Mouse (Mus musculus): ENCODE results near the gene Anxa5. TPM values are rescaled to one million over a fixed set of nuclear protein-coding genes. Genes with fewer than 3 reads are reported as not detected.

Gene Anxa5
- polyA plus RNA-seq, 1 experiment from 2014 or later = 75.8 TPM

- no peaks in the 10 kb centered on the region for H3K4me1 ChIP-seq (replicated peaks; ENCODE audit: control insufficient read depth, insufficient read depth, low read length)
- no peaks in the 10 kb centered on the region for H3K27me3 ChIP-seq (ENCODE audit: control insufficient read depth, insufficient read depth, low read length)
- H3K9ac ChIP-seq = no peak overlapping the region
- no peak overlapping the region for H3K27ac ChIP-seq
- H3K4me3 ChIP-seq (replicated peaks; ENCODE audit: low read length) = no peak overlapping the region
- H3K36me3 ChIP-seq (replicated peaks; ENCODE audit: control insufficient read depth, insufficient read depth) = no peaks in the 10 kb centered on the region
- 84% methylated on average over 9 of the region's 9 CpGs for WGBS
- DNase-seq (ENCODE audit: low spot score) (no peak), ATAC-seq (ENCODE audit: low FRiP score) (no peak)
- no peaks in the 10 kb centered on the region for H3K9me3 ChIP-seq (ENCODE audit: control insufficient read depth, low read length)
- H3K4me2 ChIP-seq (replicated peaks) = no peak overlapping the region
Observed at GRCm38 (mm10) chr3:36492716-36493391, 17.2 kb upstream of the Anxa5 start.

GRCm38 (mm10) chr3:36491535-36491934 is 15.8 kb upstream of the Anxa5 start:
- DNase-seq (ENCODE audit: low spot score) = no peak
- no peak overlapping the region for H3K9ac ChIP-seq
- WGBS = 95% methylated on average over 5 of the region's 5 CpGs
- H3K36me3 ChIP-seq (replicated peaks; ENCODE audit: control insufficient read depth, insufficient read depth) = no peaks in the 10 kb centered on the region
- no peaks in the 10 kb centered on the region for H3K4me1 ChIP-seq (replicated peaks; ENCODE audit: control insufficient read depth, insufficient read depth, low read length)
- H3K27me3 ChIP-seq (ENCODE audit: control insufficient read depth, insufficient read depth, low read length) = no peaks in the 10 kb centered on the region
- no peak overlapping the region for H3K27ac ChIP-seq
- no peak for ATAC-seq (ENCODE audit: low FRiP score)
- H3K9me3 ChIP-seq (ENCODE audit: control insufficient read depth, low read length) = no peaks in the 10 kb centered on the region
- H3K4me2 ChIP-seq (replicated peaks) = no peak overlapping the region
- H3K4me3 ChIP-seq (replicated peaks; ENCODE audit: low read length) = no peak overlapping the region

- Histone ChIP-seq H3K27ac (no peak overlapping the region), H3K4me3 (replicated peaks; ENCODE audit: low read length) (no peak overlapping the region), H3K9ac (no peak overlapping the region), H3K4me1 (replicated peaks; ENCODE audit: control insufficient read depth, insufficient read depth, low read length) (no peaks in the 10 kb centered on the region), H3K9me3 (ENCODE audit: control insufficient read depth, low read length) (no peaks in the 10 kb centered on the region), H3K36me3 (replicated peaks; ENCODE audit: control insufficient read depth, insufficient read depth) (no peaks in the 10 kb centered on the region), H3K27me3 (ENCODE audit: control insufficient read depth, insufficient read depth, low read length) (no peaks in the 10 kb centered on the region), H3K4me2 (replicated peaks) (no peak overlapping the region)
- ATAC-seq (ENCODE audit: low FRiP score) (no peak), DNase-seq (ENCODE audit: low spot score) (no peak)
- WGBS = 97% methylated on average over 1 of the region's 1 CpGs
Observed at GRCm38 (mm10) chr3:36489590-36489910, 13.9 kb upstream of the Anxa5 start.

- no peaks in the 10 kb centered on the region for H3K9me3 ChIP-seq (ENCODE audit: control insufficient read depth, low read length)
- DNase-seq (ENCODE audit: low spot score) (no peak), ATAC-seq (ENCODE audit: low FRiP score) (no peak)
- no peaks in the 10 kb centered on the region for H3K27me3 ChIP-seq (ENCODE audit: control insufficient read depth, insufficient read depth, low read length)
- no peak overlapping the region for H3K27ac ChIP-seq
- no peaks in the 10 kb centered on the region for H3K4me1 ChIP-seq (replicated peaks; ENCODE audit: control insufficient read depth, insufficient read depth, low read length)
- no peaks in the 10 kb centered on the region for H3K36me3 ChIP-seq (replicated peaks; ENCODE audit: control insufficient read depth, insufficient read depth)
- no peak overlapping the region for H3K4me2 ChIP-seq (replicated peaks)
- 86% methylated on average over 6 of the region's 6 CpGs for WGBS
- no peak overlapping the region for H3K9ac ChIP-seq
- no peak overlapping the region for H3K4me3 ChIP-seq (replicated peaks; ENCODE audit: low read length)
Observed at GRCm38 (mm10) chr3:36488899-36489589, 13.3 kb upstream of the Anxa5 start.

- Histone ChIP-seq H3K9ac (no peak overlapping the region), H3K27ac (no peak overlapping the region), H3K4me1 (replicated peaks; ENCODE audit: control insufficient read depth, insufficient read depth, low read length) (no peaks in the 10 kb centered on the region), H3K27me3 (ENCODE audit: control insufficient read depth, insufficient read depth, low read length) (no peaks in the 10 kb centered on the region), H3K36me3 (replicated peaks; ENCODE audit: control insufficient read depth, insufficient read depth) (no peaks in the 10 kb centered on the region), H3K4me3 (replicated peaks; ENCODE audit: low read length) (no peak overlapping the region), H3K4me2 (replicated peaks) (no peak overlapping the region), H3K9me3 (ENCODE audit: control insufficient read depth, low read length) (no peaks in the 10 kb centered on the region)
- ATAC-seq (ENCODE audit: low FRiP score) (no peak), DNase-seq (ENCODE audit: low spot score) (no peak)
- 50% methylated on average over 1 of the region's 1 CpGs for WGBS
Observed at GRCm38 (mm10) chr3:36488367-36488766, 12.7 kb upstream of the Anxa5 start.

- no peaks in the 10 kb centered on the region for H3K36me3 ChIP-seq (replicated peaks; ENCODE audit: control insufficient read depth, insufficient read depth)
- WGBS = 94% methylated on average over 6 of the region's 6 CpGs
Observed at GRCm38 (mm10) chr3:36486881-36487280, 11.2 kb upstream of the Anxa5 start.

GRCm38 (mm10) chr3:36486176-36486575 is 10.5 kb upstream of the Anxa5 start:
- no peak overlapping the region for H3K4me3 ChIP-seq (replicated peaks; ENCODE audit: low read length)
- WGBS = 61% methylated on average over 6 of the region's 6 CpGs
- H3K4me2 ChIP-seq (replicated peaks) = no peak overlapping the region
- no peaks in the 10 kb centered on the region for H3K36me3 ChIP-seq (replicated peaks; ENCODE audit: control insufficient read depth, insufficient read depth)
- H3K9me3 ChIP-seq (ENCODE audit: control insufficient read depth, low read length) = no peaks in the 10 kb centered on the region
- H3K27ac ChIP-seq = no peak overlapping the region
- H3K4me1 ChIP-seq (replicated peaks; ENCODE audit: control insufficient read depth, insufficient read depth, low read length) = peaks cover 7% of the 10 kb centered on the region; the same call in 1 of the 2 replicates
- ATAC-seq (ENCODE audit: low FRiP score) (no peak), DNase-seq (ENCODE audit: low spot score) (no peak)
- H3K27me3 ChIP-seq (ENCODE audit: control insufficient read depth, insufficient read depth, low read length) = no peaks in the 10 kb centered on the region
- H3K9ac ChIP-seq = no peak overlapping the region

More at GRCm38 (mm10) chr3:36486881-36487280, 11.2 kb upstream of the Anxa5 start:
- H3K27ac ChIP-seq = no peak overlapping the region
- DNase-seq (ENCODE audit: low spot score) (no peak), ATAC-seq (ENCODE audit: low FRiP score) (no peak)
- H3K9me3 ChIP-seq (ENCODE audit: control insufficient read depth, low read length) = no peaks in the 10 kb centered on the region
- H3K9ac ChIP-seq = no peak overlapping the region
- H3K27me3 ChIP-seq (ENCODE audit: control insufficient read depth, insufficient read depth, low read length) = no peaks in the 10 kb centered on the region
- peaks cover 2% of the 10 kb centered on the region; the same call in 1 of the 2 replicates for H3K4me1 ChIP-seq (replicated peaks; ENCODE audit: control insufficient read depth, insufficient read depth, low read length)
- no peak overlapping the region for H3K4me3 ChIP-seq (replicated peaks; ENCODE audit: low read length)
- H3K4me2 ChIP-seq (replicated peaks) = no peak overlapping the region

GRCm38 (mm10) chr3:36484292-36484691 is 8.6 kb upstream of the Anxa5 start:
- H3K4me1 ChIP-seq (replicated peaks; ENCODE audit: control insufficient read depth, insufficient read depth, low read length) = peaks cover 7% of the 10 kb centered on the region; the same call in 1 of the 2 replicates
- no peak overlapping the region for H3K4me3 ChIP-seq (replicated peaks; ENCODE audit: low read length)
- no peak overlapping the region for H3K27ac ChIP-seq
- no peaks in the 10 kb centered on the region for H3K36me3 ChIP-seq (replicated peaks; ENCODE audit: control insufficient read depth, insufficient read depth)
- H3K27me3 ChIP-seq (ENCODE audit: control insufficient read depth, insufficient read depth, low read length) = no peaks in the 10 kb centered on the region
- no peaks in the 10 kb centered on the region for H3K9me3 ChIP-seq (ENCODE audit: control insufficient read depth, low read length)
- DNase-seq (ENCODE audit: low spot score) = no peak
- 95% methylated on average over 4 of the region's 4 CpGs for WGBS
- ATAC-seq (ENCODE audit: low FRiP score) = no peak
- H3K4me2 ChIP-seq (replicated peaks) = no peak overlapping the region
- no peak overlapping the region for H3K9ac ChIP-seq

- H3K4me2 ChIP-seq (replicated peaks) = no peak overlapping the region
- ATAC-seq (ENCODE audit: low FRiP score) (no peak), DNase-seq (ENCODE audit: low spot score) (no peak)
- H3K36me3 ChIP-seq (replicated peaks; ENCODE audit: control insufficient read depth, insufficient read depth) = no peaks in the 10 kb centered on the region
- no peaks in the 10 kb centered on the region for H3K27me3 ChIP-seq (ENCODE audit: control insufficient read depth, insufficient read depth, low read length)
- 53% methylated on average over 9 of the region's 9 CpGs for WGBS
- H3K9ac ChIP-seq = no peak overlapping the region
- peaks cover 7% of the 10 kb centered on the region; the same call in 1 of the 2 replicates for H3K4me1 ChIP-seq (replicated peaks; ENCODE audit: control insufficient read depth, insufficient read depth, low read length)
- no peak overlapping the region for H3K4me3 ChIP-seq (replicated peaks; ENCODE audit: low read length)
- H3K27ac ChIP-seq = no peak overlapping the region
- H3K9me3 ChIP-seq (ENCODE audit: control insufficient read depth, low read length) = no peaks in the 10 kb centered on the region
Observed at GRCm38 (mm10) chr3:36482940-36483339, 7.2 kb upstream of the Anxa5 start.

Measured in hindbrain, embryonic 14.5 days (tissue).